Mouse (Mus musculus) liver, adult 2 months (tissue): ENCODE measurements around the gene Fgd5.

Source experiments
- CTCF ChIP-seq: fragments of 200-500 bp; IDR thresholded peaks from 2 replicates; pipeline ENCODE4 v1.5.1; 2011; ENCODE audit warnings: low read depth, low read length, control low read depth
- POLR2A ChIP-seq: fragments of 200-500 bp; IDR thresholded peaks from 2 replicates; pipeline ENCODE4 v1.6.1; 2011; ENCODE audit warnings: low read length, control low read depth; ENCODE audit not compliant: insufficient read depth; ENCODE audit errors: extremely low read depth

DNA sequence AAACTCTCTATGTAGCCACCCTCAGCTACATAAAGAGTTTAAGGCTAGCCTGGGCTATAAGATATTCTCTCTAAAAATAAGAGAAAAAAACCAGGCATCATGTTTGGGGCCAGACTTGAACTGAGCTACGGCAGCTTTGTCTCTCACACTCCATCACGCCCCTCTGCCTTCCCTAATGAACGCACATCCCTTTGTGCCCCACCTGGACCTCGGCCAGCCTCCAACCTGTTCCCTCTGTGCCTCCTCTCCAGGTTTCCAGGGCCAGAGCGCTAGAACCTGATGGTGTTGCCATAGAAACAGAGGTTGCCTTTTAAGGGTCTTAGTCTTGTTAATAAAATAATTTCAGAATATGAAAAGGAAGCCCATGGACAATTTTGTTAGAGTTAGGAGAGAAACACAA lies 37.2 kb downstream of the Fgd5 start:
- no peak for TF ChIP-seq POLR2A
- TF ChIP-seq CTCF, result no peak
